Mouse (Mus musculus): ENCODE data around the gene Brpf3. TPM values are rescaled to one million over a fixed set of nuclear protein-coding genes. Genes with fewer than 3 reads are reported as not detected.

Brpf3 gene
- polyA plus RNA-seq, 1 experiment from 2014 or later = 11.3 TPM

DNA sequence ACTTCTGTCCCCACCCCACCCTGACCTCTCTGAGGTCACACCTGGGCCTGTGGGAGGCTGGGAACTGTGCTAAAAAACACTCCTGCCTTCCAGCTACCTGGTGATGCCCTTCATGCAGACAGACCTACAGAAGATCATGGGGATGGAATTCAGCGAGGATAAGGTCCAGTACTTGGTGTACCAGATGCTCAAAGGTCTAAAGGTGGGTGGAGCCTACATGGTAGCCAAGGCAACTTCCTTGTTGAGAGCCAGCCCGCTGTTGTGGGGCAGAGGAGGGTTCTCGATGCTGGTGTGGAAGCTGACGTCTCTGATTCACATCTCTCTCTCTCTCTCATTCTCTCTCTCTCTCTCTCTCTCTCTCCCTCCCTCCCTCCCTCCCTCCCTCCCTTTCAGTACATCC, 25.7 kb upstream of the Brpf3 start:
- Histone ChIP-seq H3K9me3 (no peaks in the 10 kb centered on the region), H3K36me3 (no peaks in the 10 kb centered on the region), H3K4me3 (no peak overlapping the region), H3K27me3 (peaks cover 13% of the 10 kb centered on the region), H3K4me2 (replicated peaks) (no peak overlapping the region), H3K9ac (no peak overlapping the region), H3K4me1 (peaks cover 4% of the 10 kb centered on the region), H3K27ac (no peak overlapping the region)
- 77% methylated on average over 4 of the region's 4 CpGs for WGBS
- ATAC-seq (ENCODE audit: low FRiP score, low read depth) = no peak

DNA sequence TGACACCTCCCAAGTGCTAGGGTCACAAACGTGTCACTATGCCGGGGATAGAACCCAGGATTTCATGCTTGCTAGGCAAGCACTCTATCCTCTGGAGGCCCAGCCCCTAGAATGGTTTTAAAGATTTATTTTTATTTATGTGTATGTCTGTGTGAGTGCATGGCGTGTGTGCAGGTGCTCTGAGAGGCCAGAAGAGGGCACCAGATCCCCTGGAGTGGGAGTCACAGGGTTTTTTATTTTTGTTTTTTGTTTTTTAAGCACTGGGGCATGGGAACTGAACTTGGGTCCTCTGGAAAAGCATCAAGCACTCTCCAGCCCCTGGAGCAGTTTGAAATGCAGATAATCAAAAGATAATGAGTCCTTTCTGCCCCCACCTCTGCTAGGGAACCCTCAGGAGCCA, 24.1 kb upstream of the Brpf3 start:
- Histone ChIP-seq H3K4me2 (replicated peaks) (no peak overlapping the region), H3K27ac (no peak overlapping the region), H3K9ac (no peak overlapping the region), H3K4me3 (no peak overlapping the region), H3K9me3 (no peaks in the 10 kb centered on the region), H3K4me1 (peaks cover 5% of the 10 kb centered on the region; the same call in 1 of the 2 replicates), H3K36me3 (no peaks in the 10 kb centered on the region), H3K27me3 (no peaks in the 10 kb centered on the region)
- ATAC-seq (ENCODE audit: low FRiP score, low read depth) = no peak
- 97% methylated on average over 3 of the region's 3 CpGs for WGBS

DNA sequence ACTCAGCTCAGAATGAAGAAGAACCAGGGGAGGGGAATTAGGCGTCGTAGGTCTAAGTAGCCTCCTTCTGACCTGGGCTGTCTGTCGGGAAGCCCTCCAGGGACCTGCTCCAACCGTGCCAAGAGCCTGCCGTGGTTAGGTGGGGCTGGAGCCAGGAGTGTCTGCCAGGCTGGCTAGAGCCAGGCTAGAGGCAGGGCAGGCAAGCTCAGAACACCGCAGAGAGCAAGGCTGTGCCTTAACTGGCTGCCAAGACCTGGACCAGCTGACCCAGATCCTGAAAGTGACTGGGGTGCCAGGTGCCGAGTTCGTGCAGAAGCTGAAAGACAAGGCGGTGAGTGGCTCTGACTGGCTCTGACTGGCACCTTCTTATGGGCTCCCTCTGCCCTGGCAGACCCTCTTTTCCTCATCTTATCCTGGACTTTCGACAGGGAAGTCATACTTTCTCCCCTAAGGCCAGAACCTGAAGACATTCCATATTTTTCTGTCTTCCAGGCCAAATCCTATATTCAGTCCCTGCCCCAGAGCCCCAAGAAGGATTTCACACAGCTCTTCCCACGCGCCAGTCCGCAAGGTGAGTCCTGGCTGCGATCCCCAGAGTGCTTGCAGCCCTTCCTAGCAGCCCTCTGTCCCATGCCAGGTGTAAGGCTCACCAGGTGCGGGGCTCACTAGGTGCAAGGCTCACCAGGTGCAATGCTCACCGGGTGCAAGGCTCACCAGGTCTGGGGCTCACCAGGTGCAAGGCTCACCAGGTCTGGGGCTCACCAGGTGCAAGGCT, 23.5 kb upstream of the Brpf3 start:
- Histone ChIP-seq H3K36me3 (no peaks in the 10 kb centered on the region), H3K4me3 (no peak overlapping the region), H3K4me1 (peaks cover 5% of the 10 kb centered on the region; the same call in 1 of the 2 replicates), H3K27ac (no peak overlapping the region), H3K27me3 (no peaks in the 10 kb centered on the region), H3K9ac (no peak overlapping the region), H3K4me2 (replicated peaks) (no peak overlapping the region), H3K9me3 (no peaks in the 10 kb centered on the region)
- ATAC-seq (ENCODE audit: low FRiP score, low read depth) = no peak
- 83% methylated on average over 16 of the region's 16 CpGs for whole genome bisulfite sequencing

DNA sequence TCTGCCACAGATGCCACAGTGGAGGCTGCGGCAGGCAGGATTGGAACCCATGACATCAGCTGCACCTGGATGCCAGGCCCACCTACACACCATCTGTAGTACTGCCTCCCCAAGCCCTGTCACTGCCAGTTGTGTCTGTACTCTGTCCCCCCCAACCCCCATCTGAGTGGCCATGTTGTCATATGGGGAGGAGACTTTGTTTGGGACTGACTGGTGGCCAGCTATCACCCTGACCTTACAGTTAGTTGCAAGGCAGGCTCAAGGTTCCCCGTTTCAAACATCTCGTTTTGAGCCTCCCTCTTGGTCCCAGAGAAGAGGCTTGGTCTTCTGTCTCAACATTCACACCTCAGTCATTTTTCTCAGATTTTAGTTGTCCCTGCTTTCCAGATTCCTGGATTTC, 21.2 kb upstream of the Brpf3 start:
- Histone ChIP-seq H3K9me3 (no peaks in the 10 kb centered on the region), H3K4me3 (no peak overlapping the region), H3K4me2 (replicated peaks) (no peak overlapping the region), H3K27me3 (no peaks in the 10 kb centered on the region), H3K9ac (no peak overlapping the region), H3K27ac (no peak overlapping the region), H3K4me1 (peaks cover 5% of the 10 kb centered on the region; the same call in 1 of the 2 replicates), H3K36me3 (no peaks in the 10 kb centered on the region)
- 87% methylated on average over 3 of the region's 3 CpGs for WGBS
- no peak for ATAC-seq (ENCODE audit: low FRiP score, low read depth)

DNA sequence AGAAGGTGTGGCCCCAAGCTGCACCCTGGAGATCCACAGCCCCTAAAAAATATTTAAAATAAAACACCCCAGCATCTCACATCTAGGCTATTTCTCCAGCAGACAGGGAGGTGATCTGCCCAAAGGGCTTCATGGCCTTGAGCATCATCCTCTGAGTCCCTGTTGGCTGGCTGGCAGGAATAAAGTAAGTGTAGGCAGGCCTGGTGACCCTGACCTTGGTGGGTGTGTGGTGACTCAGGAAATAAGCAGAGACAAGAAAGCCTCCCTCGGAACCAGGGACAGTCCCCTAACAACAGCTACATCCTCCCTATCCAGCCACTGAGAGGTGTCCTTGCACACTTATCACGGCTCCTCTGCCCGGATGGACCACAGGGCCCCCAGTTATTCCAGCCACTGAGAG, 20.1 kb upstream of the Brpf3 start:
- Histone ChIP-seq H3K4me2 (replicated peaks) (no peak overlapping the region), H3K9me3 (no peaks in the 10 kb centered on the region), H3K27me3 (no peaks in the 10 kb centered on the region), H3K36me3 (no peaks in the 10 kb centered on the region), H3K4me3 (no peak overlapping the region), H3K9ac (0 out of 2 replicates have a peak overlapping the region, but pooled peaks have one; percentile 9), H3K4me1 (peaks cover 5% of the 10 kb centered on the region; the same call in 1 of the 2 replicates), H3K27ac (no peak overlapping the region)
- ATAC-seq (ENCODE audit: low FRiP score, low read depth) = no peak
- 69% methylated on average over 3 of the region's 3 CpGs for WGBS

DNA sequence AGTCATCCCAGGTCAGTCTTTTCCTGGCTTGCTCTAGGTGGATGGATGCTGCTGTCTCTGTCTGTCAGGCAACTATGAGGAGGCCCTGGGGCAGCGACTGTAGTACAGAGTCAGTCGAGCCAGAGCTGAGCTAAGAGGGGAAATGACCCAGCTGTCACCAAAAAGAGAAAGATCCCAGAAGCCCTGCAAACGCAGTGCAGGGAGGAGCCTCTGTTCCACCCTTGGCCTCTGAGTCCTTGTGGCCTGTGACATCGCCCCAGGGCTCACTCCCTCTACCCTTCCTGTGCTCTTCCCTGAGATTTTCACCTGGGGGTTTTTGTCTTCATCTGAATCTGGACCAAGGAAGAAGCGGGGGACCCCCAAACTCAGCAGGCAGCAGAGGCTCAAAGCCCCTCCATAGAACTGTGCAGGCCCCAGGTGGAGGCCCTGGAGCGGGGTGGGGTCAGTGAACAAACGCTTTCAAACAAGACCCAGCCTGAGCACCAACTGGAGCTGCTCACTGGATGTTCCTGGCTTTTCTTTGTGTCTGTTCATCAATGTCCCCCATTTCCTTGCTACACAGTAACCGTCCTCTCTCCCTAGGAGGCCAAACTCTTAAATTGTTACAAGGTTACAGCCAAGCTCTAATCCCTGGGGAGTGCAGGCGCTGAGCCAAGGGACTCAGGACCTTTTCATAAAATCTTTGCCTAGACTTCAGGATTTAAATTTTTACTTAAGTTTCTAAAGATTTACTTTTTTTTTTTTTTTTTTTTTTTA, 19.4 kb upstream of the Brpf3 start:
- Histone ChIP-seq H3K4me3 (no peak overlapping the region), H3K4me1 (peaks cover 5% of the 10 kb centered on the region; the same call in 1 of the 2 replicates), H3K4me2 (replicated peaks) (no peak overlapping the region), H3K27me3 (no peaks in the 10 kb centered on the region), H3K9me3 (no peaks in the 10 kb centered on the region), H3K27ac (no peak overlapping the region), H3K36me3 (no peaks in the 10 kb centered on the region), H3K9ac (0 out of 2 replicates have a peak overlapping the region, but pooled peaks have one; percentile 9)
- no peak for ATAC-seq (ENCODE audit: low FRiP score, low read depth)
- WGBS = 42% methylated on average over 9 of the region's 9 CpGs

DNA sequence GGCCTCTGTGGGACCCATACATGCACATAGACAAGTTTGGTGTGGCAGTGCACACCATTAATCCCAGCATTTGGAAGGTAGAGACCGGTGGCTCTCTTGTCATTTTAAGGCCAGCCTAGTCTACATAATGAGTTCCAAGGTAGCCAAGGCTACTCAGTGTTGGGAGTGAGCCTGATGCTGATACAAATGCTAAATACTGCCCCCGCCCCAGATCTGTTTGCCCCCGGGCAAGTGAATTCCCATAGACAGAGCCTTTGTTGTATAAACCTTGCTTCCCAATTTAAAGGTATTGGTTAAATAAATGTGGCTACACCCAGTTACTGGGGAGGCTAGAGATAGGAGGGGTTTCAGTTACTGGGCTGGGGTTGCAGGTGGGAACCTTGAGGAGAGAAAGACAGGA, 15.9 kb upstream of the Brpf3 start:
- WGBS = 89% methylated on average over 3 of the region's 3 CpGs

DNA sequence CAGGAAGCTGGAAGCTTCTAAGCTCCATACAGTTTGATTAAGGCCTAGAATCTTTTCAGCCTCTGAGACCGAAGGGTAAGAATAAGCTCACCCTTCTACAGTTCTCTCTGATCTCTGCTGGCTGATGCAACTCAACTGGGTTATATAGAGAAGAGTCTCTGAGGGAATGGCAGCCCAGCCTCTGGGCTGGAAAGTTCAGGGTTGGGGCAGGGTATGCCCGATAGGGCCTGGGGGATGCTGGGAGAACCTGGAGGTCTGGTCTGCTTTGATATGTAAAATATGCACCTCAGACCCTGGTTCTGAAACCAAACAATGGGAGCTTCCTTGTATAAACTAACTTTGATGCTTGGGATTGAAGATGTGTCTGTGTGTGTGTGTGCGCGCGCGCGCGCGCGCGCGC, 13.4 kb upstream of the Brpf3 start:
- H3K4me3 ChIP-seq = no peak overlapping the region
- 97% methylated on average over 12 of the region's 12 CpGs for WGBS
- no peaks in the 10 kb centered on the region for H3K27me3 ChIP-seq
- no peaks in the 10 kb centered on the region for H3K9me3 ChIP-seq
- no peaks in the 10 kb centered on the region for H3K4me1 ChIP-seq
- no peak overlapping the region for H3K9ac ChIP-seq
- no peak overlapping the region for H3K27ac ChIP-seq
- H3K36me3 ChIP-seq = no peaks in the 10 kb centered on the region
- ATAC-seq (ENCODE audit: low FRiP score, low read depth) = no peak
- no peak overlapping the region for H3K4me2 ChIP-seq (replicated peaks)

More for the DNA sequence above, 15.9 kb upstream of the Brpf3 start:
- no peak overlapping the region for H3K4me3 ChIP-seq
- no peaks in the 10 kb centered on the region for H3K27me3 ChIP-seq
- no peaks in the 10 kb centered on the region for H3K36me3 ChIP-seq
- no peak overlapping the region for H3K27ac ChIP-seq
- H3K4me2 ChIP-seq (replicated peaks) = no peak overlapping the region
- ATAC-seq (ENCODE audit: low FRiP score, low read depth) = no peak
- no peak overlapping the region for H3K9ac ChIP-seq
- H3K4me1 ChIP-seq = peaks cover 5% of the 10 kb centered on the region; the same call in 1 of the 2 replicates
- H3K9me3 ChIP-seq = no peaks in the 10 kb centered on the region

DNA sequence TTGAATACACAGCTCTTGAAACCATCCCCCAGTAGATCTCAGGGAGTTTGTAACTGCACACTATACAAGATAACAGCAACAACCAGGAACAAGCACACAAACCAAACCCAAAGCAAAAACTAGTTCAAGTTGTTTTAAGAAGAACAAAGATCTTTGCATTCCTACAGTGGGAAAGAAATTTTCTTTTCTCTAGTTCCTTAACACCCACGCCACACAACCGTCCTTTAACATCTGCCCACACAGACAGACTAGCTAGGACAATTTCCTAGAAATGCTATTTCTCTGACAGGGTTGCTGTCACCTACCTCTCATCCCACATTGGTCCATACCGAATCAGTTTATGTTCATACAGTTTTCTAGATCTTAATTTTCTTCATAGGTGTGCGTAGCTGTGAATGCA, 3.9 kb upstream of the Brpf3 start:
- no peak overlapping the region for H3K4me2 ChIP-seq (replicated peaks)
- H3K9me3 ChIP-seq = 0 out of 2 replicates have a peak, but pooled peaks cover 6% of the 10 kb centered on the region
- 89% methylated on average over 4 of the region's 4 CpGs for WGBS

DNA sequence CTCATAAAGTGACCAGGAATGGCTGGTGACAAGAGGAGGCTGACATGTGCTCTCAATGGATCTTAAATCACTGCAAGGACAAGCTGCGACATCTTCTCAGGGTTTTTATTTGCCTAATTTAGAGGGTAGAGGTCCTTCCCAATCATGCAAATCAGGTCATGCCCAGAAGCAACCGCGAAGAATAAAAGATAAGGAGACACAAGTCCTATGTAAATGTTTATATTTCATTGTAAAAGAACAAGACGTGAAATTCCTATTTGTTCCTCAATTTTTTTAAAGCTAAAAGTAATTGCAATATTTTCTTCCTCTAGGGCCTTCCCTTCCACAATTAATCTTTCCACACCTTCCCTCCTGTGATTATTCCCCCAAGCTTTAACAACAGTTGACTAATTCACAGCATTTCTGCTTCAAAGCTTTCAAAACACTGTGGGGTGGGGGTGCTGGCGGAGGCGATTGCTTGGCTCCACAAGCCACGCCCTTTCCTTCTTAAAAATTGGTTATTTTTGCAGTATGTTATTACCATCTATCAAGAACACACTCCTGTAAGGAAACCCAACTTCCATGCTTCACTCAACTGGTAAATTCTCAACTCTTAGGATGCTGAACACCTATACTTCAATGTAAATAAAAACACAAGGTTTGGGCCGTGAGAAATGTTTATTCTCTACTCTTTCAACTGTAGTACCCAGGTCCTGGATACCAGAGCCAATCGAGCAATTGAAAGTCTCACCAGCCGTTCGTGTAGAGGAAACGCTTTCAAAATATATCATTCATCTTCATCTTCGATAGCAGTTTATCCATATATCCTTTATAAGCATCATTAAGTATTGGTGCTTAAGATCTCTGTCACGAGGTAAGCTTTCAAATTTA, 1.4 kb upstream of the Brpf3 start:
- Histone ChIP-seq H3K4me1 (peaks cover 28% of the 10 kb centered on the region), H3K27ac (peak overlapping the region; percentile 98; the same call in 1 of the 2 replicates), H3K4me3 (peak overlapping the region; percentile 80), H3K4me2 (replicated peaks) (peak overlapping the region; percentile 83), H3K9me3 (0 out of 2 replicates have a peak, but pooled peaks cover 6% of the 10 kb centered on the region), H3K36me3 (no peaks in the 10 kb centered on the region), H3K9ac (peak overlapping the region; percentile 99), H3K27me3 (no peaks in the 10 kb centered on the region)
- no peak for ATAC-seq (ENCODE audit: low FRiP score, low read depth)
- 11% methylated on average over 14 of the region's 14 CpGs for WGBS

More for the DNA sequence above, 3.9 kb upstream of the Brpf3 start:
- Histone ChIP-seq H3K36me3 (no peaks in the 10 kb centered on the region), H3K27me3 (no peaks in the 10 kb centered on the region), H3K9ac (no peak overlapping the region), H3K27ac (no peak overlapping the region), H3K4me1 (peaks cover 15% of the 10 kb centered on the region), H3K4me3 (no peak overlapping the region)
- no peak for ATAC-seq (ENCODE audit: low FRiP score, low read depth)

DNA sequence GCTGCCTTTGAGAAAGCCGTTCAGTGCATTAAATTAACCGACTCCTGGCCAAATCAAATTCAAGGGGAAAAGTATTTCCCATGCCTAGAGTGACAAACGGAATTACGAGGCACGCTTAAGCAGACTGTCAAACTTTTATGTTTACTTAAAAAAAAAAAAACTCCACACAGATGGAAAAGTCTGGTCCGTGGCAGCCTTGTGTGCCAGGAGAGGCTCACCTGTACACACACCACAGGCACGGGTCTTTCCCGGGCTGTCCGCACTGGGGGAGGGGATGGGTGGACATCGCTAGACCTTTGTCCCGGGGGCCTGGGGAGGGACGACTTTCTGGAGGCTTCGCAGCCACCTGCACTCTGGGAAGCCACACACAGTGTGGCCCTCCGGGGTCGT, 614 bp upstream of the Brpf3 start:
- ATAC-seq (ENCODE audit: low FRiP score, low read depth) = peak; percentile 32; the same call in 1 of the 2 replicates
- Histone ChIP-seq H3K27ac (peak overlapping the region; percentile 98), H3K4me3 (peak overlapping the region; percentile 80), H3K9ac (peak overlapping the region; percentile 99), H3K27me3 (no peaks in the 10 kb centered on the region), H3K36me3 (no peaks in the 10 kb centered on the region; the same call in 1 of the 2 replicates), H3K4me2 (replicated peaks) (peak overlapping the region; percentile 83), H3K9me3 (0 out of 2 replicates have a peak, but pooled peaks cover under 1% of the 10 kb centered on the region), H3K4me1 (peaks cover 28% of the 10 kb centered on the region)
- WGBS = under 1% methylated on average over 15 of the region's 15 CpGs

All from limb, embryonic 13.5 days (tissue).